Mouse (Mus musculus): Measurements from ENCODE around the gene Rab7b. TPM values are rescaled to one million over a fixed set of nuclear protein-coding genes. Genes with fewer than 3 reads are reported as not detected.

Gene Rab7b
- polyA plus RNA-seq, 1 experiment from 2014 or later, result 19.2 TPM

- 95% methylated on average over 9 of the region's 9 CpGs for WGBS
- ATAC-seq (ENCODE audit: insufficient number of reproducible peaks, low FRiP score, low TSS enrichment, low read depth), result no peak
- H3K4me3 ChIP-seq (replicated peaks), result no peak overlapping the region
- no peaks in the 10 kb centered on the region for H3K36me3 ChIP-seq
- no peak overlapping the region for H3K27ac ChIP-seq (replicated peaks)
- H3K4me1 ChIP-seq, result peaks cover 7% of the 10 kb centered on the region; the same call in 1 of the 2 replicates
- no peaks in the 10 kb centered on the region for H3K9me3 ChIP-seq (replicated peaks)
- H3K4me2 ChIP-seq (replicated peaks), result no peak overlapping the region
- no peak overlapping the region for H3K9ac ChIP-seq
- no peaks in the 10 kb centered on the region for H3K27me3 ChIP-seq
Measured at GRCm38 (mm10) chr1:131739481-131740160, 51.1 kb downstream of the Rab7b start.

GRCm38 (mm10) chr1:131743868-131744464, 55.5 kb downstream of the Rab7b start, which contains the start of gene Slc26a9:
Slc26a9 (plus strand) TSS chr1:131744022.
- no peaks in the 10 kb centered on the region for H3K36me3 ChIP-seq
- H3K9me3 ChIP-seq (replicated peaks), result no peaks in the 10 kb centered on the region
- no peak within 1 kb of the TSS for H3K27ac ChIP-seq (replicated peaks)
- WGBS, result 39% methylated on average over 10 of the region's 10 CpGs
- no peak within 1 kb of the TSS for H3K4me3 ChIP-seq (replicated peaks)
- H3K27me3 ChIP-seq, result no peaks in the 10 kb centered on the region
- 0 out of 2 replicates have a peak, but pooled peaks cover 10% of the 10 kb centered on the region for H3K4me1 ChIP-seq
- no peak for ATAC-seq (ENCODE audit: insufficient number of reproducible peaks, low FRiP score, low TSS enrichment, low read depth)
- no peak within 1 kb of the TSS for H3K9ac ChIP-seq
- no peak within 1 kb of the TSS for H3K4me2 ChIP-seq (replicated peaks)

- Histone ChIP-seq H3K9me3 (replicated peaks) (no peaks in the 10 kb centered on the region), H3K4me2 (replicated peaks) (no peak overlapping the region), H3K27me3 (no peaks in the 10 kb centered on the region), H3K9ac (no peak overlapping the region), H3K27ac (replicated peaks) (no peak overlapping the region), H3K36me3 (no peaks in the 10 kb centered on the region), H3K4me1 (0 out of 2 replicates have a peak, but pooled peaks cover 10% of the 10 kb centered on the region), H3K4me3 (replicated peaks) (no peak overlapping the region)
- ATAC-seq (ENCODE audit: insufficient number of reproducible peaks, low FRiP score, low TSS enrichment, low read depth), result no peak
- WGBS, result 41% methylated on average over 5 of the region's 5 CpGs
Measured at GRCm38 (mm10) chr1:131745391-131745790, 56.9 kb downstream of the Rab7b start.

- Histone ChIP-seq H3K4me2 (replicated peaks) (no peak overlapping the region), H3K27me3 (no peaks in the 10 kb centered on the region), H3K36me3 (no peaks in the 10 kb centered on the region), H3K9me3 (replicated peaks) (no peaks in the 10 kb centered on the region), H3K27ac (replicated peaks) (no peak overlapping the region), H3K4me1 (peaks cover 27% of the 10 kb centered on the region; the same call in 1 of the 2 replicates), H3K4me3 (replicated peaks) (no peak overlapping the region), H3K9ac (no peak overlapping the region)
- 62% methylated on average over 2 of the region's 2 CpGs for WGBS
- no peak for ATAC-seq (ENCODE audit: insufficient number of reproducible peaks, low FRiP score, low TSS enrichment, low read depth)
Measured at GRCm38 (mm10) chr1:131747761-131748160, 59.3 kb downstream of the Rab7b start.

DNA sequence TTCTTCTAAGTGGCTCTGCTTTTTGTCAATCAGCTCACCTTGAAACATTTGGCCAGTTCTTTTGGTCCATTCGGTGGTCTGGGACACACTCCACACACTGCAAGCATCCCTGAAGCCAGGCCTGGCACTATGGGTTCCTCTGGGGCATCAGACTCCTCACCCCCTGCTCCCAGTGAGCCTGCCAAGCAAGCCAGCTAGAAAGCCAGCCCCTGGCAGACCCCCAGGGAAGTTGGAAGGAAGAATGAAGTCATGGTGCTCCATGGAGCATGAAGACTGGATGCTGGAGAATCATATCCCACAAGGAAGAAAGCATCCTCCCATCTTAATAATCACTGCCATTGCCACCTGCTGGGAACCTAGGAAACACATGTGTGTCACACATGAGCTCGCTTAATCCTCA, 60.1 kb downstream of the Rab7b start:
- WGBS, result 73% methylated on average over 2 of the region's 2 CpGs
- H3K27me3 ChIP-seq, result no peaks in the 10 kb centered on the region
- no peak for ATAC-seq (ENCODE audit: insufficient number of reproducible peaks, low FRiP score, low TSS enrichment, low read depth)
- no peak overlapping the region for H3K9ac ChIP-seq
- no peak overlapping the region for H3K27ac ChIP-seq (replicated peaks)
- no peak overlapping the region for H3K4me3 ChIP-seq (replicated peaks)
- peaks cover 26% of the 10 kb centered on the region; the same call in 1 of the 2 replicates for H3K4me1 ChIP-seq
- H3K36me3 ChIP-seq, result no peaks in the 10 kb centered on the region
- H3K4me2 ChIP-seq (replicated peaks), result no peak overlapping the region
- no peaks in the 10 kb centered on the region for H3K9me3 ChIP-seq (replicated peaks)

DNA sequence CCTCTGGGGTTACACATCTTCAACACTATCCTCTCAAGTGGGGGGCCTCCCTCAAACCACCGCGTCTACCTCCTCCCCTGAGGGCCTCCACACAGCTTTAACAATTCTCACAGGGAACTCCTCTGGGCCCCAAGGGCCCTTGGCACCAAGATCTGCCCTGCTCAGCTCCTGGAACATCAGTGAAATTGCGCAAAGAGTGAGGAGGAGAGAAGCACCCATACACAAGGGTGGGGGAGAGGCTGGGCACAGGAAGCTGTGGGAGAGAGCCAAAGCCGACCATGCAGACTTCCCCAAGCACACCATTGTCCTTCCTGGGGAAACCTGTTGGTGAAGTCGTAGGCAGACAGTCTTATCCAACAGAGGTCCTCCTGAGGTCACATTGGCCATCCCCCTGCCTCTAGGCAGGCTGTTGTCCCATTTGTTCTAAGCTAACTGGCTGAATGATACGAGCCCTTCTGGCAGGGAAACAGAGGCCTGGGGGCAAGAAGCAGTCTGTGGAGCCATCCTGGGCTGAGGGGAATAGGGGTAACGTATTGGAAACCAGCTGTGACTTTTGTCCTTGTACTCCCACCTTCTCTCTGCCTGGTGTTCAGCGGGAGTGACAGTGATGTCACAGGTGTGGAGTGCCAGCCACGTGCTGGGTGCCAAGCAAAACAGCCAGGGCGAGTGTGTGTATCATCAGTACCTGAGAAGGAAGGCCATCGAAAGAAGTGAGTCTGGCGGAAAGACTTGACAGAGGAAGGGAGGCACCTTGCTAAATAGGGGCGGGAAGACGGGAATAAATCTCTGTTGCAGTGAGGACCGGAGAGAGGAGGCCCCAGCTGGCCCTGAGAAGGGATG, 61.4 kb downstream of the Rab7b start:
- no peak overlapping the region for H3K9ac ChIP-seq
- no peaks in the 10 kb centered on the region for H3K27me3 ChIP-seq
- WGBS, result 71% methylated on average over 15 of the region's 15 CpGs
- no peak overlapping the region for H3K27ac ChIP-seq (replicated peaks)
- peaks cover 18% of the 10 kb centered on the region; the same call in 1 of the 2 replicates for H3K4me1 ChIP-seq
- H3K4me3 ChIP-seq (replicated peaks), result no peak overlapping the region
- no peaks in the 10 kb centered on the region for H3K9me3 ChIP-seq (replicated peaks)
- H3K36me3 ChIP-seq, result no peaks in the 10 kb centered on the region
- ATAC-seq (ENCODE audit: insufficient number of reproducible peaks, low FRiP score, low TSS enrichment, low read depth), result no peak
- no peak overlapping the region for H3K4me2 ChIP-seq (replicated peaks)

DNA sequence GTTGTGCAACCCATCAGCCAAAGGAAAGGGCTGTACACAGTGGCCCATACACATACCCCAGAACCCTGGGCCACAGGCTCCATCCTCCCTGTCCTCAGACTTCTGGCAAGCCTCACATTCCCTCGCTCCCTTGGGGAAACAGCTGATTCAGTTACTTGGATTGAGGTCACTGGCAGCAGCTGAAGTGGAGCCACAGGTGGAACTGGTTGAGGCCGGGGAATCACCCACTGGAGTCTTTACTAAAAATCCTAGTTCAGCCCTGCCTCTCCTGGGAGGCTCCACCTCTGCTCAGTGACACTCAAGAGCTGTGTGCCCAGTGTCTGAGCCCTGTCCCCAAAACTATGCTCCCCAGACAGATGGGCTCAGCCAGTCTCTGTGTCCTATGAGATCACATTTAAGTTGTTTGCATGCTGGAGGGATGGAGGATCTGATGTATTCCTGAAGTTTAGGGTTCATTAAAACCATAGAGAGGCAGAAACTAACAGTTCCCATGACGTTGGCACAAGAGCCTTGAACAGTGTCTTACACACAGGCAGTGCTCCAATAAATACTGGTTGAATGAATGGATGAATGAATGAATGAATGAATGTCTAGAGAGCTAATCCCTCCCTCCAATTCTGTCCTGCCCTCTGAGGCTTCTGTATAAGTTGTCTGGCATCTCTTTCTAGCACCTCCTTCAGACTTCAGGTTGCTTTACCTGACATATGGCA, 62.8 kb downstream of the Rab7b start:
- H3K4me2 ChIP-seq (replicated peaks), result no peak overlapping the region
- peak overlapping the region; percentile 34; the same call in 1 of the 2 replicates for H3K27ac ChIP-seq (replicated peaks)
- no peaks in the 10 kb centered on the region for H3K9me3 ChIP-seq (replicated peaks)
- ATAC-seq (ENCODE audit: insufficient number of reproducible peaks, low FRiP score, low TSS enrichment, low read depth), result no peak
- H3K4me3 ChIP-seq (replicated peaks), result no peak overlapping the region
- no peak overlapping the region for H3K9ac ChIP-seq
- H3K4me1 ChIP-seq, result peaks cover 17% of the 10 kb centered on the region; the same call in 1 of the 2 replicates
- no peaks in the 10 kb centered on the region for H3K36me3 ChIP-seq
- 48% methylated on average over 3 of the region's 3 CpGs for WGBS
- no peaks in the 10 kb centered on the region for H3K27me3 ChIP-seq

DNA sequence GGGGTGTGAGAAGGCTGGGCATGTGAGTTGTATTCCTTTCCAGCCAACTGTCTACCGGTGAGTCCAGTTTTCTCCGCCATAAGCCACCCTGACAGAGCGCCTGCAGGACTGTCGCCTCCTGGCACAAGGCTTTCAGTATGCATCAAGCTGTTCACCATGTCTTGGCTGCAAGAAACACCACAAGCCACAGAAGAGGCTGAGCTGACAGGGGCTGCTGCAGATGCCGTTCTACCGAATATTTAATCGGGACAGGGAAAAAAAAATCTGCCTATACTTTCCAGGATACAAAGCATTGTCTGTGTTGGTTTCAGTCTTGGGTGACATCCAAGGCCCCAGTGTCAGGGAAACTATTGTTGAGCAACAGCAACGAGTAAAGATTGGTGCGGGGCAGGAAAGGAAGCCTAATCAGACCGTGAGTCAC, 63.4 kb downstream of the Rab7b start:
- Histone ChIP-seq H3K27me3 (no peaks in the 10 kb centered on the region), H3K4me2 (replicated peaks) (no peak overlapping the region), H3K36me3 (no peaks in the 10 kb centered on the region), H3K4me1 (peaks cover 17% of the 10 kb centered on the region; the same call in 1 of the 2 replicates), H3K9ac (no peak overlapping the region), H3K4me3 (replicated peaks) (no peak overlapping the region), H3K27ac (replicated peaks) (peak overlapping the region; percentile 34; the same call in 1 of the 2 replicates), H3K9me3 (replicated peaks) (no peaks in the 10 kb centered on the region)
- no peak for ATAC-seq (ENCODE audit: insufficient number of reproducible peaks, low FRiP score, low TSS enrichment, low read depth)
- 50% methylated on average over 10 of the region's 10 CpGs for WGBS

DNA sequence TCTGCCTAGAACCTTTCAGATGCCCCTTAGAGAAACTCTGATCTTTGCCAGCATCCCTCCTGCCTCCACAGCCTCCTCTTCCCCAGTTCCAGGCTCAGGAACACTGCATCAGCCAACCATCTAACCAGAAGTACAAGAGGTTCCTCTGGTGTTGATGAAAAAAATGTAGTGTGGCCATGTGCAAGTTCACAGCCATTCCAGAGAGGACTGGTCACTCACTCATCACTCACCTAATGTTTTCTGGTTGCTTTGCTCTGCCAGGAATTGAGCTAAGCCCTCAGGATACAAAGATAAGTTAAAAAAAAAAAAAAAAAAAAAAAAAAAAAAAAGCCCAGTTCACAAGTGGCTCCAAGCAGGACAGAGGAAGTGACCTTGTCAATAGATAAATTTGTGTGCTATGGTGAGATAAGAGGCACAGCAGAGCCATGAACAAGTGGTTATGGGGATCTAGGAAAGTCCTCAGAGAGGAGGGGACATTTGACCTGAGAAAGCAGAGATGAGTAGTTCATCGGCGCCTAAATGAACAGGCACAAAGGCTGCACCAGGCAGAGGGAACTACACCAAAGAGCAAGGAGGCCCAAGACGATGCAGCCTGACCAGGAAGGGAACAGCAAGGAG, 65.8 kb downstream of the Rab7b start:
- ATAC-seq (ENCODE audit: insufficient number of reproducible peaks, low FRiP score, low TSS enrichment, low read depth), result no peak
- no peak overlapping the region for H3K27ac ChIP-seq (replicated peaks)
- H3K4me2 ChIP-seq (replicated peaks), result no peak overlapping the region
- no peak overlapping the region for H3K4me3 ChIP-seq (replicated peaks)
- H3K27me3 ChIP-seq, result no peaks in the 10 kb centered on the region
- no peaks in the 10 kb centered on the region for H3K9me3 ChIP-seq (replicated peaks)
- H3K36me3 ChIP-seq, result no peaks in the 10 kb centered on the region
- H3K9ac ChIP-seq, result no peak overlapping the region
- peaks cover 17% of the 10 kb centered on the region; the same call in 1 of the 2 replicates for H3K4me1 ChIP-seq
- 66% methylated on average over 3 of the region's 3 CpGs for WGBS

DNA sequence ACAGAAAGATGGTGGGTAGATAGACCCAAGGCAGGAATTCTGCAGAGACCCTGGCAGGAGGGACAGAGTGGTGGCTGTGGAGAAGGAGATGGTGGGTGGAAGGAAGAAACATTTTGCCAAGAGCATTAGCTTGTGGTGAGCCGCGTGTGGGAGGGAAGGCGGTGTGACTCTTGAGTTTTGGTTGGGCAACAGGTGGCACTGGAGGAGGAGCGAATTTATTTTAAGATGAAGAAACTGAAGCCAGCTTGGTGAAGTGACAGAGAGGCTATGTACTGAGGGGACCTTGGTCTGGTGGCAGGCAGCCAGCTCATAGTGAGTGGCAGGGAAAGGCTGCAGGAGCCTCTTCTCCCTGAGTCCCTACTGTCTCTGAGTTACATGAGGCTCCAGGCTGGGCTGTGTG, 66.4 kb downstream of the Rab7b start:
- no peak overlapping the region for H3K9ac ChIP-seq
- peaks cover 17% of the 10 kb centered on the region; the same call in 1 of the 2 replicates for H3K4me1 ChIP-seq
- WGBS, result 73% methylated on average over 4 of the region's 4 CpGs
- no peak overlapping the region for H3K27ac ChIP-seq (replicated peaks)
- ATAC-seq (ENCODE audit: insufficient number of reproducible peaks, low FRiP score, low TSS enrichment, low read depth), result no peak
- H3K27me3 ChIP-seq, result no peaks in the 10 kb centered on the region
- H3K36me3 ChIP-seq, result no peaks in the 10 kb centered on the region
- H3K9me3 ChIP-seq (replicated peaks), result no peaks in the 10 kb centered on the region
- no peak overlapping the region for H3K4me3 ChIP-seq (replicated peaks)
- no peak overlapping the region for H3K4me2 ChIP-seq (replicated peaks)

Data from embryonic facial prominence, embryonic 15.5 days (tissue).